Mouse (Mus musculus) embryonic facial prominence, embryonic 10.5 days (tissue): ENCODE measurements around the gene Atrnl1. TPM values are rescaled to one million over a fixed set of nuclear protein-coding genes. Genes with fewer than 3 reads are reported as not detected.
A peak's percentile ranks its signal among the peaks of the same experiment; 100 is the strongest.

Experiments used
- DNase-seq: peaks from one replicate; pipeline ENCODE4 v3.0.0-alpha.2; 2017; ENCODE audit warnings: low spot score
- H3K27ac ChIP-seq: fragments of 300-500 bp; sonication (generic); replicated peaks from 2 replicates; pipeline ENCODE4 v1.5.1; 2016; ENCODE audit warnings: mild to moderate bottlenecking
- H3K27me3 ChIP-seq: fragments of 300-500 bp; sonication (generic); replicated peaks from 2 replicates; pipeline ENCODE4 v1.6.1; 2016; ENCODE audit warnings: low read depth, mild to moderate bottlenecking; ENCODE audit not compliant: poor library complexity, severe bottlenecking
- H3K36me3 ChIP-seq: fragments of 300-500 bp; sonication (generic); replicated peaks from 2 replicates; pipeline ENCODE4 v1.6.1; 2016; ENCODE audit warnings: mild to moderate bottlenecking, moderate library complexity
- H3K4me1 ChIP-seq: fragments of 300-500 bp; sonication (generic); 2 replicates; pipeline ENCODE4 v1.6.1; 2016
- H3K4me3 ChIP-seq: fragments of 300-500 bp; sonication (generic); 2 replicates; pipeline ENCODE4 v1.5.1; 2016; ENCODE audit warnings: mild to moderate bottlenecking, moderate library complexity
- H3K9me3 ChIP-seq: fragments of 300-500 bp; sonication (generic); 2 replicates; pipeline ENCODE4 v1.6.1; 2016; ENCODE audit warnings: mild to moderate bottlenecking
- WGBS: fragments of 180-500 bp; shearing (Covaris S2); methylation state at CpG from one replicate; pipeline ENCODE4 v1.1.7; 2016; 5-methylcytosine and 5-hydroxymethylcytosine counted together
- polyA plus RNA-seq: library from polyadenylated mRNA; unstranded; fragments of >200 nt; fragmentation: Nextera tagmentation; extraction: Ambion mirVana; gene quantifications from 2 replicates; pipeline ENCODE4 v1.2.1, GENCODE M21; 2016

Gene Atrnl1
- polyA plus RNA-seq, 1 experiment from 2014 or later = 4.3 TPM

DNA sequence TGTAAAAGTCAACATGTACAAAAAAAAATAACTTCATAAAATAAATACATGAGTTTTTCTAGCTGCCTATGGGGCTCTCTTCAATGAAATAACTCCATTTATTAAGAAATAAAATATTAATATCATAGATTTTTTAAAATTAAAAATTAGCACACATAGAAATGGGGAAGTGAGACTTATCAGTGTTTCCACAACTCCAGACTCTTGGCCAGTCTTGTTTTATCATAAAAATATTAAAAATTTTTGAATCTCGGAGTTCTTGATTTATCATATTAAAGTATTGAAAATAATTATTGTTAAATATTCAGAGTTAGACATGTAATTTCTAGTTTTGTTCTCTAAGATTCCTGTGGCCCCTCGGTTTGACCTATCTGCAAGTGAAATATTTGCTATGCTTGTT, 337.7 kb downstream of the Atrnl1 start:
- H3K4me3 ChIP-seq = no peak overlapping the region
- WGBS = 91% methylated on average over 2 of the region's 2 CpGs
- DNase-seq = no peak
- H3K27me3 ChIP-seq = no peaks in the 10 kb centered on the region
- no peaks in the 10 kb centered on the region for H3K4me1 ChIP-seq
- H3K36me3 ChIP-seq = peaks cover 3% of the 10 kb centered on the region
- H3K9me3 ChIP-seq = no peaks in the 10 kb centered on the region
- no peak overlapping the region for H3K27ac ChIP-seq

DNA sequence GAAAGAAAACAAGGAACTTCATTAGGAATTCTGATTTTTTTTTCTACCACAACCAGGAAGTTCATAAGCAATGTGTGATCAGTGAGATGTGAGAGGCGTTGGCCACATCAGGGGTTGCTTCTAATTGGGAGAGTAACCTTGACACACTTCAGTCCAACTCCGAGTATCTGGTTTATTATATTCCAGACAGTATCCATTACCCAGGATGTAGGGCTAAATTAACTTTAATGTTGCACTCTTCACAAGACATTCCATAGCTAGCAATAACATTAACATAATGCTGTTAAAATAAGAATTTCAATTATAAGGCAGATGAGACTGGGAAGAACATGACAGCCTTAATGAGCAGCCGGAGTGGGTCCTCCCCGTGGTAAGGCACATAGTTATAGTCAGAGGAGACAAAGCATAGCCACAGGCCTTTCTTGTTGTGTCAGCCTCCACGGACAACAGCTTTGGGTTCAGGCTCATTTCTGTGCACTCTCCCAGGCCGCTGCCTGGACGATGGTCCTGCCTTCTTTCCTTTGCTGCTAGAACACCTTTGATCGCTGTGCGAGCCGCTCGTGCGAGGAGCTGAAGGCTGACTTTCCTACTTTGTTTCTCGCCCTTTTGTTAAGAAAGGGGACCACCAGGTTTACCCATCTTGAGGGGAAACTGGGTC, 338.6 kb downstream of the Atrnl1 start:
- 80% methylated on average over 13 of the region's 13 CpGs for WGBS
- H3K4me1 ChIP-seq = no peaks in the 10 kb centered on the region

DNA sequence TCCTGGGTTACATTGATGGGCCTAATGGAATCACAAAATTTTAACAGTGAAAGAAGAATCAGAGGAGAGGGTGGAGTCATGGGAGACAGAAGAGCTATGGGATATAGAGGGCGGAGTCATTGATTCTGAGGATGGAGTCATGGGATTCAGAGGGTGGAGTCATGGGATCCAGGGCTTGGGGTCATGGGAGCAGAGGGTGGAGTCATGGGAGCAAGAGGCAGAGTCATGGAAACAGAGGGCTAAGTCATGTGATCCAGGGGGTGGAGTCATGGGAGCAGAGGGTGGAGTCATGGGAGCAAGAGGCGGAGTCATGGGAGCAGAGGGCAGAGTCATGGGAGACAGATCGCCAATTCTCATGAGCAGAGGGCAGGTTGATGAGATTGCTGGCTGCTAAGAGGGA, 343.3 kb downstream of the Atrnl1 start:
- Histone ChIP-seq H3K4me1 (no peaks in the 10 kb centered on the region), H3K36me3 (no peaks in the 10 kb centered on the region), H3K27me3 (no peaks in the 10 kb centered on the region), H3K9me3 (no peaks in the 10 kb centered on the region), H3K4me3 (no peak overlapping the region), H3K27ac (no peak overlapping the region)
- WGBS = 96% methylated on average over 3 of the region's 3 CpGs
- no peak for DNase-seq

More for the DNA sequence above, 338.6 kb downstream of the Atrnl1 start:
- Histone ChIP-seq H3K27ac (no peak overlapping the region), H3K4me3 (no peak overlapping the region), H3K36me3 (peaks cover 3% of the 10 kb centered on the region), H3K27me3 (no peaks in the 10 kb centered on the region), H3K9me3 (no peaks in the 10 kb centered on the region)
- DNase-seq = no peak

DNA sequence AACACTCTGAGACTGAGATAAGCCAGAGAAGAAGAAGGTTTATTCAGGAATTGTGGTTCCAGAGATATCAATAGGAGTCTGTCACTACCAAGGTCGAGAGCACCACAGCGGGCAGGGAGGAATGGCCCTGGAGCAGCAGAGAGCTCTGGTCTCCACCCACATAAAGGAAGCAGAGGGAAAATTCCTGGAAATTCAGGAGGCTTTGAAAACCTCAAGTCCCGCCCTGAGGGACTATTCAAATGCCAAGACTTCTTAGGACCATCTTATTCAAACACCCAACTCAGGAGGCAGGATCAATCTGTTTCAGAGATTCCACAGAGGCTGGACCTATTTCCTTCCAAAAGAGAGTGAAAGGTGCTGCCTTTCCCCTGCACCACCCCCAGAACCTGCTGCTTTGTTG, 345.6 kb downstream of the Atrnl1 start:
- Histone ChIP-seq H3K27ac (no peak overlapping the region), H3K4me3 (no peak overlapping the region), H3K9me3 (no peaks in the 10 kb centered on the region), H3K4me1 (peaks cover 5% of the 10 kb centered on the region; the same call in 1 of the 2 replicates), H3K36me3 (no peaks in the 10 kb centered on the region), H3K27me3 (no peaks in the 10 kb centered on the region)
- 86% methylated on average over 3 of the region's 3 CpGs for WGBS
- no peak for DNase-seq

DNA sequence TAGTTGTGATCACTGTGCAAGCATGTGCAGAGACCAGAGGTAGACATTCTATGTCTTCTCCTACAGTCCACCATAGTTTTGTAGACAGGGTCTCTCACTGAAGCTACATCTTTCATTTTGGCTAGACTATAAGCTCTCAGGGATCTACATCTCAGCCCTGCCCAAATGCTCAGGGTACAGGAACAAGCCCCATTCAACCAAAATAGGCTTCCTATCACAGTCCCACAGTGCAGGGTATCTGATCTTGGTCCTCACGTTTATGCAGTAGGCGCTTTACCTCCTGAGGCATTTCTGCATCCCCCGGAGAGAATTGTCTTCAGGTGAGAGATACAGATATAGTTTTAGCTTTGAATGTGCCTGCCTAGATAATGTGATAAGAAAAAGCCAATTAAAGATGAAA, 346.5 kb downstream of the Atrnl1 start:
- no peak for DNase-seq
- 96% methylated on average over 3 of the region's 3 CpGs for WGBS

DNA sequence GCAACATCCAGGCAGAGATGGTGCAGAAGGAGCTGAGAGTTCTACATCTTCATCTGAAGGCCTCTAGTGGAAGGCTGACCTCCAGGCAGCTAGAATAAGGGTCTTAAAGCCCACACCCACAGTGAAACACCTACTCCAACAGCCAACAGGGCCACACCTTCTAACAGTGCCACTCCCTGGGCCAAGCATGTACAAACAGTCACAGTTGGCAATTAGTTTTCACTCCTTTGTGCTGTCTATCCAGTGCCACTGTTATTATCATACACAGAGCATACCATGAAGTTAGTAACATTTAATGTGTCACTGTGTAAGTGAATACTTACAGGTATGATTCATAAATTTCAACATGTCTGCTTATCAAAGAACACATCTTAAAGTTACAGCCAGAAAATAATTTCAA, 347.3 kb downstream of the Atrnl1 start:
- H3K27ac ChIP-seq = no peak overlapping the region
- H3K4me3 ChIP-seq = no peak overlapping the region
- H3K4me1 ChIP-seq = peaks cover 17% of the 10 kb centered on the region
- H3K27me3 ChIP-seq = no peaks in the 10 kb centered on the region
- no peaks in the 10 kb centered on the region for H3K9me3 ChIP-seq
- no peak for DNase-seq
- H3K36me3 ChIP-seq = no peaks in the 10 kb centered on the region

More for the DNA sequence above, 346.5 kb downstream of the Atrnl1 start:
- H3K27me3 ChIP-seq = no peaks in the 10 kb centered on the region
- no peaks in the 10 kb centered on the region for H3K9me3 ChIP-seq
- H3K4me3 ChIP-seq = no peak overlapping the region
- H3K27ac ChIP-seq = no peak overlapping the region
- peaks cover 12% of the 10 kb centered on the region for H3K4me1 ChIP-seq
- no peaks in the 10 kb centered on the region for H3K36me3 ChIP-seq

DNA sequence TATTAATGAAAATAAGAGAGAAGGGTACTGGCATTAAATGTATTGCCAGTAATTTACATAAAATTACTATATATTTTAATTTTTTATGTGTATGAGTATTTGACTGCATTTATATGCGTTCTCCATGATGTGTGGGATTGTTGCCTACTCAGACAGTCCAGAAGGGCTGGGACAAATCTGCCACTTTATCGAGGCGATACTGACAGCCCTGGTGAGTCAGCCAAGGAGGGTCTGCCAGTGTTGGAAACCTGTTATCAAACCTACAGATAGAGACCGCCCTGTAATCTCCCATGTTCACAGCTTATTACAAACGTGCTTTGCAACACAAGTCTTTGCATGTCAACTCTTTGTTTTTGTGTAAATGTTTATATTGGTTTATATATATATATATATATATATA, 347.9 kb downstream of the Atrnl1 start:
- Histone ChIP-seq H3K9me3 (no peaks in the 10 kb centered on the region), H3K36me3 (no peaks in the 10 kb centered on the region), H3K4me3 (no peak overlapping the region), H3K27ac (no peak overlapping the region), H3K4me1 (peaks cover 17% of the 10 kb centered on the region), H3K27me3 (no peaks in the 10 kb centered on the region)
- WGBS = 93% methylated on average over 5 of the region's 5 CpGs
- no peak for DNase-seq

DNA sequence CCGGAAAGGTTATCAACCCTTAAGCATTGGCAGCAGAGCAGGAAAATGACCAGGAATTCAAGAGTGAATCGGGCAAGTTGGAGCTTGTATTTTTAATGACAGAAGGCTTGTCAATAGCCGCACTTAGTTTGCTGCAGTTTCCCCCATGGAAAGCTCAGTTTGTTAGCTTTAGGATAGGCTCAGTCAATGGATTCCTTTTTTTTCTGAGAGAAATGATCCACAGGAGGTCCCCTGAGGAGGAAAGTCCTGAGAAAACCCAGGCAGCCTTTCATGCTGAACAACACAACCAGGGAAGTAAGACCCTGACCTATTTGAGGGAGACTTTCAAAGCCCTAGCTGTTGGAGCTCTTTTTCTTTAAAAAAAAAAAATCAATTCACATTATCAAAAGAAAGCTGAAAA, 350.5 kb downstream of the Atrnl1 start:
- WGBS = 42% methylated on average over 3 of the region's 3 CpGs
- H3K36me3 ChIP-seq = no peaks in the 10 kb centered on the region
- H3K4me1 ChIP-seq = peaks cover 17% of the 10 kb centered on the region
- no peak for DNase-seq
- H3K9me3 ChIP-seq = no peaks in the 10 kb centered on the region
- no peaks in the 10 kb centered on the region for H3K27me3 ChIP-seq
- H3K4me3 ChIP-seq = no peak overlapping the region
- H3K27ac ChIP-seq = no peak overlapping the region

DNA sequence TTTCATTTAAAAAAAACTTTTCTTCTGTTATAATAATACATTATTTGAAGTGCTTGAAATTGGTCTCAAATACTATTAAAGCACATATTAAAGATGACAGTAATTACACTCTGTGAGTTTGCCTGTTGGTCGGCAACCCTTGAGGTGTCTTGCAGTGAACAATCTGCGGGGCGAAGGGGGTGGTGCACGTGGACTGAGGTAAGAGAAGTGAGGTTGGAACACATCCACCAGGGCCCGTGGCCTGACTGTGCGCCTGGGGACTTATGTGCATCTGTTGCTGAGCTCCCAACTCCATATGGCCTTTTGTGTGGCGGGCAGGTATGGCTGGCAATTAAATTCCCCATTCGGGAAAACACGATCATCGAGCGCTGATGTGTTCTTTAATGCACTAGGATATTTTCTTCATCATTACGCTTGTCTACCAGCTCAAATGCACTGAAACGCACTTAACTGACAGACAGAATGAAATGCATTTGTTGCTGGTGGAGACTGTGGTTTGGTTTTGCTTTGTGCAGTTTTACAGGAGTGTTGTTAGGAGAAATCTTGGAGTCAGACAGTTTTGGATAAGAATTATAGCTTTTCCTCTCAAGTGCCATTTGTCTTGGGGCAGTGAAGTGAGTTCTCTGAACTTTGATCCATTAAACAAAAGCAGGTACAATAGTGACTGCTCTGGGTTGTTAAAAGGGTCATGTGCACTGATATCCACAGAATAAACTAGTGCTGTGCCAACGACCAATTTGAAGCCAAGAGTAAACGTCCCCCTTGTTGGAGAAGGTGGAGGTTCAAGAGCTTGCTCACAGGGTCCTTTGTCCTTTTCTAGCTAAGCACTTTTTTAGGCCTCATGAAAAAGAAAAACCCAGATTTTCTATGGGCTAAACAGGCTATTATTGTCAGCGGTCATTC, 351.2 kb downstream of the Atrnl1 start:
- Histone ChIP-seq H3K27me3 (no peaks in the 10 kb centered on the region), H3K9me3 (no peaks in the 10 kb centered on the region), H3K4me1 (peaks cover 17% of the 10 kb centered on the region), H3K4me3 (no peak overlapping the region), H3K27ac (0 out of 2 replicates have a peak overlapping the region, but pooled peaks have one; percentile 19), H3K36me3 (no peaks in the 10 kb centered on the region)
- 73% methylated on average over 16 of the region's 16 CpGs for WGBS
- DNase-seq = peak; percentile 10

DNA sequence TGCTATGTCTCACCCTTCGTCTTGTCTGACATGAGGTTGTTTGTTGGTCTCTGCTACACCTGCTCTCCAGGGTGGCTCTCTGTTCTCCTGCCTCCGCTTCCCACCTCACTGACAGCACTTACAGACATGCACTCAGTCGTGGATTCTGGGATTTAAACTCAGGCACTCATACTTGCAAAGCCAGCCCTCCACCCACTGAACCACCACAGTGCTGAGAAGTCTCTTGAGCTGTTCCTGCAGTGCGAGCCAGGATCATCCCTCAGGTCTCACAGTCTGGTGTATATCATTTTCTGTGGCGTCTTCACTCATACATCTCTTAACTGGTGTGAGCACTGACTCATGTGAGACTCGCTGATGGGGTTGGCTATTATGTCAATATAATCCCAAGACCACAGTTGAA, 353.0 kb downstream of the Atrnl1 start:
- WGBS = 91% methylated on average over 6 of the region's 6 CpGs

DNA sequence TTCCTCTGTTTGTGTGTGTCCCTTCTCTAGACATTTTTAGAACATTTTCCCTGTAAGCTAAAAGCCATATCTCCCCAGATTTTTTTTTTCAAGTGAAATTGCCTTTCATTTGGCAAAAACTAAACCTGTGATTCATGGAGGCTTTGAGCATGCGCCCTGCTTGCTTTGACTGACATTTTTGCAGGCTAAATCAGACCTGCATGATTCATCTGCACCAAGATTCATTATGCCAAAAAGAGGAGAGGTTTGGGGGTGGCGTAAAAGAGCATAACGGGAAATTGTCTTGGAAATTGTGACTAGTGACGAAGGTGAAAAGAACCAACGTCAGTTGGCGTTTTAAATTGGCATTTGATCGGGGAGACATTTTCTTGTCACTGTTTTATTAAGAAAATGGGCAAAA, 358.9 kb downstream of the Atrnl1 start:
- no peaks in the 10 kb centered on the region for H3K9me3 ChIP-seq
- H3K27ac ChIP-seq = no peak overlapping the region
- H3K4me3 ChIP-seq = no peak overlapping the region
- no peaks in the 10 kb centered on the region for H3K4me1 ChIP-seq
- no peaks in the 10 kb centered on the region for H3K27me3 ChIP-seq
- H3K36me3 ChIP-seq = 0 out of 2 replicates have a peak, but pooled peaks cover 5% of the 10 kb centered on the region
- no peak for DNase-seq
- WGBS = 91% methylated on average over 7 of the region's 7 CpGs

More for the DNA sequence above, 353.0 kb downstream of the Atrnl1 start:
- no peaks in the 10 kb centered on the region for H3K27me3 ChIP-seq
- peaks cover 17% of the 10 kb centered on the region for H3K4me1 ChIP-seq
- H3K27ac ChIP-seq = no peak overlapping the region
- no peak for DNase-seq
- H3K36me3 ChIP-seq = no peaks in the 10 kb centered on the region
- H3K9me3 ChIP-seq = no peaks in the 10 kb centered on the region
- no peak overlapping the region for H3K4me3 ChIP-seq

DNA sequence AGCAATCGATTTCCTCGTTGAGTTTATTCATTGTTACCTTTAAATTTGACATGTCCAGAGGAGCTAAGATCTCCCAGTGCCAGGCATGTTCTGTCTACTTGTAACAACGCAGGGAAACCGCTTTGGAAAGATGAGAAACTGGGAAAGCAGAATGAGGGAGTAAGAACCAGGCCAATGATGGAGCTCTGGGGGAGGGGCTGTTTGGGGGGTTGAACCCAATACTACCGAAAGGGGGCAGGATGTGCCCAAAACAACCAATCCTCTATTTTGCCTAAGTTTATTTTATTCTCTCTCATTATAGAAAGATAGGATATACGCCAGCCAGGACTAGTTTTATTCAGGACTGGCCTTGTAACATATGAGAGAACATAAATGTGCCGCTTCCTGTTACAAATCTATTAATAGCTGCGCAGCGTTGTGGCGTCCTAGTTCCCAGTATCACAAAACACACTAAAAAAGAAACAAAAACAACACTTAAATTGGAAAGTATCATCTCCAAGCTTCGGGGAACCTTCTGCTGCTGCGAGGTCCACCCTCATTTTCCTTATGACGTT, 359.6 kb downstream of the Atrnl1 start:
- Histone ChIP-seq H3K36me3 (peaks cover 10% of the 10 kb centered on the region), H3K4me1 (no peaks in the 10 kb centered on the region), H3K9me3 (no peaks in the 10 kb centered on the region), H3K27me3 (no peaks in the 10 kb centered on the region), H3K4me3 (no peak overlapping the region), H3K27ac (no peak overlapping the region)
- WGBS = 89% methylated on average over 13 of the region's 13 CpGs
- DNase-seq = no peak

DNA sequence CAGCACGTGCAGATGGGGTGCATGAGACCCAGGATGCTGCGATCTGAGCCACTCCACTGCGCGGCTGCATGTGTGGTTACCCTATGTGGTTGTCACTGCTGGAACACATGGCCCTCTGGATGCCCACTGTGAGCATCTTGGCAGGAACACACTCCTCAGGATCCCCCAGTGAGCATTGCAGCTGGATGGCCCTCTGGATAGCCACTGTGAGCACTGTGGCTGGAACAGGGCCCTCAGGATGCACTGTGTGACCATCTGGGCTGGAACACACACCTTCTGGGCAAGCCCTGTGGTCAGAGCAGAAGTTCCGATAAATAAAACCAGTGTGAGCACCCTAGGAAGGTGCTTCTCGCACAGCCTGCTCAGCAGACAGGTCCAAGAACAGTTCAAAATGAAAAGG, 364.4 kb downstream of the Atrnl1 start:
- Histone ChIP-seq H3K27me3 (no peaks in the 10 kb centered on the region), H3K4me3 (no peak overlapping the region), H3K4me1 (no peaks in the 10 kb centered on the region), H3K27ac (no peak overlapping the region), H3K36me3 (peaks cover 17% of the 10 kb centered on the region), H3K9me3 (no peaks in the 10 kb centered on the region)
- WGBS = 89% methylated on average over 6 of the region's 6 CpGs
- DNase-seq = no peak
